Mouse (Mus musculus) limb, embryonic 13.5 days (tissue): Measurements from ENCODE around the gene Wnt11. TPM values are rescaled to one million over a fixed set of nuclear protein-coding genes. Genes with fewer than 3 reads are reported as not detected.

Experiments used
- ATAC-seq: fragments of 200-750 bp; cut with Nextera tagmentation; 2 replicates; pipeline ENCODE4 v1.8.0; 2017; ENCODE audit warnings: low read depth, moderate number of reproducible peaks, moderate TSS enrichment; ENCODE audit not compliant: low FRiP score
- H3K27ac ChIP-seq: fragments of 300-500 bp; sonication (generic); 2 replicates; pipeline ENCODE4 v1.5.1; 2015; ENCODE audit warnings: inconsistent platforms, mild to moderate bottlenecking, moderate library complexity
- H3K27me3 ChIP-seq: fragments of 300-500 bp; sonication (generic); 2 replicates; pipeline ENCODE4 v1.6.1; 2015; ENCODE audit warnings: mild to moderate bottlenecking, inconsistent platforms
- H3K36me3 ChIP-seq: fragments of 300-500 bp; sonication (generic); 2 replicates; pipeline ENCODE4 v1.6.1; 2015; ENCODE audit warnings: inconsistent platforms, mild to moderate bottlenecking, moderate library complexity
- H3K4me1 ChIP-seq: fragments of 300-500 bp; sonication (generic); 2 replicates; pipeline ENCODE4 v1.6.1; 2015; ENCODE audit warnings: inconsistent platforms
- H3K4me2 ChIP-seq: fragments of 300-500 bp; sonication (generic); replicated peaks from 2 replicates; pipeline ENCODE4 v1.6.1; 2015; ENCODE audit warnings: inconsistent platforms, mild to moderate bottlenecking, moderate library complexity
- H3K4me3 ChIP-seq: fragments of 300-500 bp; sonication (generic); 2 replicates; pipeline ENCODE4 v1.5.1; 2015; ENCODE audit warnings: moderate library complexity, mild to moderate bottlenecking, inconsistent platforms
- H3K9ac ChIP-seq: fragments of 300-500 bp; sonication (generic); 2 replicates; pipeline ENCODE4 v1.6.1; 2015; ENCODE audit warnings: mild to moderate bottlenecking, inconsistent platforms
- H3K9me3 ChIP-seq: fragments of 300-500 bp; sonication (generic); 2 replicates; pipeline ENCODE4 v1.6.1; 2016; ENCODE audit warnings: inconsistent platforms
- whole genome bisulfite sequencing: fragments of 180-500 bp; shearing (Covaris S2); methylation state at CpG from one replicate; pipeline ENCODE4 v1.1.7; 2015; 5-methylcytosine and 5-hydroxymethylcytosine counted together
- polyA plus RNA-seq: library from polyadenylated mRNA; unstranded; fragments of >200 nt; fragmentation: Nextera tagmentation; extraction: Ambion mirVana; gene quantifications from 2 replicates; pipeline ENCODE4 v1.2.1, GENCODE M21; 2015

Gene Wnt11
- polyA plus RNA-seq, 1 experiment from 2014 or later: 37.2 TPM

GRCm38 (mm10) chr7:98851220-98851619 is 16.3 kb downstream of the Wnt11 start:
- H3K27me3 ChIP-seq: peaks cover 36% of the 10 kb centered on the region
- H3K36me3 ChIP-seq: peaks cover 68% of the 10 kb centered on the region
- H3K4me3 ChIP-seq: no peak overlapping the region
- peak; percentile 86 for ATAC-seq
- 12% methylated on average over 9 of the region's 9 CpGs for WGBS
- peak overlapping the region; percentile 77; the same call in 1 of the 2 replicates for H3K27ac ChIP-seq
- peaks cover 53% of the 10 kb centered on the region for H3K4me1 ChIP-seq
- no peak overlapping the region for H3K9ac ChIP-seq
- peak overlapping the region; percentile 30 for H3K4me2 ChIP-seq
- H3K9me3 ChIP-seq: no peaks in the 10 kb centered on the region

DNA sequence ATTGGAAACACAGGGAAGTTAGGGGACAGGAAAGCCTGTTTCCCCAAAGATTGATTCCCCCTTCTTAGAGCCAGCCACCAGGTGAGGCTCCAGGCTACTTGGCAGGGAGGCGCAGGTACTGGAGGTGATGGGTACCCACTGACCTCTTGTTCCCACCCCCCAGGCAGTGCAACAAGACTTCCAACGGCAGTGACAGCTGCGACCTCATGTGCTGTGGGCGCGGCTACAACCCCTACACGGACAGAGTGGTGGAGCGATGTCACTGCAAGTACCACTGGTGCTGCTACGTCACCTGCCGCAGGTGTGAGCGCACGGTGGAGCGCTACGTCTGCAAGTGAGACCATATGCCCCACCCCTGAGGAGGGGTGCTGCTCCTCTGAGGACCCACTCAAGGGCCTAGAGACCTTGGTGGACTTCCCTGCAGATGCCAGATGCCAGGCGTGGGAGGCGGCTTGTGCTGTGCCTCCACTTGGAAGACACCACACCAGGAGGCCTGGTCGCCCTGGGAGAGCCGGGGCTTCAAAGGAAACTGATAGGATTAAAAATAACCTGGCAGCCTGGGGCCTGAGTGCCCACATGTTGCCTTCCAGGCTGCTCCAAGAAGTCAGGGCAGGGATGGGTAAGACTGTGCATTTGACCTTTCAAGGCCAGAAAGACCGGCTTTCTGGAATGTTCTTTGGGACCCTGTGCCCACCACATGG is 18.2 kb downstream of the Wnt11 start:
- H3K4me1 ChIP-seq: peaks cover 67% of the 10 kb centered on the region
- H3K9ac ChIP-seq: no peak overlapping the region
- H3K4me2 ChIP-seq: no peak overlapping the region
- no peaks in the 10 kb centered on the region for H3K9me3 ChIP-seq
- H3K27ac ChIP-seq: no peak overlapping the region
- H3K36me3 ChIP-seq: peaks cover 53% of the 10 kb centered on the region
- peaks cover 22% of the 10 kb centered on the region for H3K27me3 ChIP-seq
- WGBS: 80% methylated on average over 18 of the region's 18 CpGs
- ATAC-seq: no peak
- no peak overlapping the region for H3K4me3 ChIP-seq

DNA sequence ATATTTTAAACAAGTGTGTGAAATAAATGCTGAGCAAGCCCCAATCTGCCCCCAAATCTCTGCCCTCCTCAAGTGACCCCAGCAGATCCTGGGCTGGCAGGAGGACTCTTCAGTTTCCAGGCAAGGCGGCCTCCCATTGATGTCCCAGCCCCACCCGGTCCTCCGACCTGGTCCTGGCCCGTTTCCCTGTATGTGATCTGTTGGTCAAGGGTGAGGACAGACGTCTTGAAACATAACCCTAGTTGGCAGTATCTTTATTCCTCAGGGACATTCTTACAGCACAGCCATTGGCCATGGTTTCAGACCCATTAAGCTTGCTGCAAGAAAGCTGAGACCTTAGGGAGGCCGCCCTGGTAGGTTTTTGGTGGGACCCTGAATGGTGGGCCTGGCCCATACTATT is 18.9 kb downstream of the Wnt11 start:
- Histone ChIP-seq H3K4me2 (no peak overlapping the region), H3K9me3 (no peaks in the 10 kb centered on the region), H3K27me3 (peaks cover 17% of the 10 kb centered on the region), H3K36me3 (peaks cover 48% of the 10 kb centered on the region), H3K9ac (no peak overlapping the region), H3K4me1 (peaks cover 67% of the 10 kb centered on the region), H3K4me3 (no peak overlapping the region), H3K27ac (no peak overlapping the region)
- WGBS: 79% methylated on average over 6 of the region's 6 CpGs
- ATAC-seq: no peak

GRCm38 (mm10) chr7:98855388-98855787 is 20.5 kb downstream of the Wnt11 start:
- no peak for ATAC-seq
- no peak overlapping the region for H3K4me3 ChIP-seq
- no peak overlapping the region for H3K4me2 ChIP-seq
- H3K36me3 ChIP-seq: peaks cover 32% of the 10 kb centered on the region
- H3K4me1 ChIP-seq: peaks cover 56% of the 10 kb centered on the region
- H3K27me3 ChIP-seq: peaks cover 13% of the 10 kb centered on the region; the same call in 1 of the 2 replicates
- no peaks in the 10 kb centered on the region for H3K9me3 ChIP-seq
- WGBS: 68% methylated on average over 2 of the region's 2 CpGs
- no peak overlapping the region for H3K9ac ChIP-seq
- H3K27ac ChIP-seq: no peak overlapping the region

DNA sequence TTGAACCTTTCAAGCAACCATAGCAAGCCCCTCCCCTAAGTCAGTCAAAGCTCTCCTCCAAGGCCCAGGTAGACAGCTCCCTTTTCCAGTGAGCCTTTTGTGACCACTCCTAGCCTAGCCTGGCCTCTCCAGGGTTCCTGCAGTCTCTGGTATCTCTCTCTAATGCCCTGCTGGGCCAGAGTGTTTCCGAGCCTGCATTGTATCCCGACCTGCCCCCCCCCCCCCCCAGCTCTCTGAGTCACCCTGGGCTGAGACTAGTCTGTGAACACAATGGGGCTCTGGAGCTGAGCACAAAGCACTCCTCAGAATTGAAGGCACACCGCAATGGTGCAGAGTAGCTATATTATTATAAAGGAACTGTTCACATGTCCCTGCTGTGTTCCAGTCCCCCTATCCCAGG is 21.2 kb downstream of the Wnt11 start:
- no peak for ATAC-seq
- WGBS: 49% methylated on average over 3 of the region's 3 CpGs
- Histone ChIP-seq H3K27ac (no peak overlapping the region), H3K9me3 (no peaks in the 10 kb centered on the region), H3K36me3 (peaks cover 26% of the 10 kb centered on the region), H3K4me1 (peaks cover 51% of the 10 kb centered on the region), H3K4me2 (no peak overlapping the region), H3K9ac (no peak overlapping the region), H3K27me3 (peaks cover 17% of the 10 kb centered on the region; the same call in 1 of the 2 replicates), H3K4me3 (no peak overlapping the region)

GRCm38 (mm10) chr7:98857094-98857493 is 22.2 kb downstream of the Wnt11 start:
- 63% methylated on average over 3 of the region's 3 CpGs for WGBS
- H3K4me1 ChIP-seq: peaks cover 45% of the 10 kb centered on the region
- H3K27me3 ChIP-seq: peaks cover 24% of the 10 kb centered on the region
- no peak overlapping the region; the same call in 1 of the 2 replicates for H3K9ac ChIP-seq
- H3K27ac ChIP-seq: peak overlapping the region; percentile 44; the same call in 1 of the 2 replicates
- no peak overlapping the region for H3K4me2 ChIP-seq
- ATAC-seq: no peak
- no peak overlapping the region for H3K4me3 ChIP-seq
- H3K36me3 ChIP-seq: peaks cover 23% of the 10 kb centered on the region
- no peaks in the 10 kb centered on the region for H3K9me3 ChIP-seq

DNA sequence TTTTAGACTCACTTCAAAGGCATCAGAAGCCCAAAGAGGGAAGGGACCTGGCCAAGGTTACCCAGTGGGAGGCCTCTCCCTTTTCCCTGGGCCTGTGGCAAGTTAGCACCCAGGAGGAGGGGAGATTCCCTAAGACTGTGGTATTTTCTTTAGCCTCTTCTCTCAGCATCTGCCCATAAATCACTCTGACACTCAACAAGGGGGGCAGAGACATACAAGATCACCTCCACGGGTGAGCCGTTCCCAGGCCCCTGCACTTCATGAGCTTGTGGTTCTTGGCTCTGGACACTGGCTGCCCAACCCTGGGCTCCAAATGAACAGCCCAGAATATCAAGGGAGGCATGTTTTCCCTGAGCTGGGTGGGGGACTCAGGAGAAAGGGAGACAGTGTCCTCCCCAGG is 26.1 kb downstream of the Wnt11 start:
- H3K27me3 ChIP-seq: peaks cover 44% of the 10 kb centered on the region
- WGBS: 18% methylated on average over 2 of the region's 2 CpGs
- no peak for ATAC-seq
- H3K4me2 ChIP-seq: no peak overlapping the region
- H3K4me1 ChIP-seq: peaks cover 53% of the 10 kb centered on the region
- no peak overlapping the region for H3K4me3 ChIP-seq
- H3K36me3 ChIP-seq: no peaks in the 10 kb centered on the region
- H3K27ac ChIP-seq: no peak overlapping the region
- no peaks in the 10 kb centered on the region for H3K9me3 ChIP-seq
- no peak overlapping the region for H3K9ac ChIP-seq

GRCm38 (mm10) chr7:98862994-98863393 is 28.1 kb downstream of the Wnt11 start:
- peaks cover 50% of the 10 kb centered on the region for H3K4me1 ChIP-seq
- H3K9ac ChIP-seq: no peak overlapping the region
- peaks cover 56% of the 10 kb centered on the region for H3K27me3 ChIP-seq
- 44% methylated on average over 5 of the region's 5 CpGs for WGBS
- H3K4me3 ChIP-seq: no peak overlapping the region
- no peaks in the 10 kb centered on the region for H3K36me3 ChIP-seq
- H3K4me2 ChIP-seq: no peak overlapping the region
- no peak for ATAC-seq
- H3K9me3 ChIP-seq: no peaks in the 10 kb centered on the region
- no peak overlapping the region for H3K27ac ChIP-seq

DNA sequence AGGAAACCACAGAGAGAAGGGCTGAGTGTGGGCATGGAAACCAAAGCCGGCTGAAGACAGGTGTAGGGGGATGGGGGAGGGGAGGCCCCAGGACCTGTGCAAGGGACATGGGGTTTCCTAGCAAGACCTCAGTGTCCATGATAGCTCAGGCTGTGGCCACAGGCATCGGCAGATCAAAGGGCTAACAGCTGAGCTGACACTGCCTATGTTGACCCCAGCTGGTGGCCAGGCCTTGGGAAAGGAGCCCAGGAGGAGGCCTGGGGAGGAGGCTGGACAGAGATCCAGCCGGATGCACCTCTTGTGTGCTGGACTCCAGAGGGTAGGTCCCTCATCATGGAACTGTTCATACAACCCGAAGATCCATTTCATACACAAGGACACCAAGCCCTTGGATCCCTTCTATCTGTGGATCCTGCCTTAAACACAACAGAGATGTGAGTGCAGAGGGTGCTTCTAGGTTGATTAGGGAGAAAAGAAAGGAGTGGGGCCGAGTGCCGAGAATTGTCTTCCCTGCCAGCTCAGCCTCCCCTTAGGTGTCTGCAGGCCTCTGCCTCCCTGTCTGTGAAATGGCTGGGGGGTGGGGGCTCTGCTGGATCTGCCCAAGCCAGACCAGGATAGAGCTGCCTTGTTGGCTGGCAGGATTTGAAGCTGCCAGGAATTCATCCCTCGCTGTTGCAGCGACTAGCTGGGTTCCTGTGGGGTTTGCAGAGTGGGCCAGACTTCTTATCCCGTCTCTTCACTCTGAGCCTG is 29.2 kb downstream of the Wnt11 start:
- Histone ChIP-seq H3K4me2 (no peak overlapping the region), H3K9me3 (no peaks in the 10 kb centered on the region), H3K27ac (no peak overlapping the region), H3K4me3 (no peak overlapping the region), H3K36me3 (no peaks in the 10 kb centered on the region), H3K27me3 (peaks cover 55% of the 10 kb centered on the region), H3K9ac (no peak overlapping the region), H3K4me1 (peaks cover 55% of the 10 kb centered on the region)
- no peak for ATAC-seq
- 40% methylated on average over 9 of the region's 9 CpGs for WGBS

DNA sequence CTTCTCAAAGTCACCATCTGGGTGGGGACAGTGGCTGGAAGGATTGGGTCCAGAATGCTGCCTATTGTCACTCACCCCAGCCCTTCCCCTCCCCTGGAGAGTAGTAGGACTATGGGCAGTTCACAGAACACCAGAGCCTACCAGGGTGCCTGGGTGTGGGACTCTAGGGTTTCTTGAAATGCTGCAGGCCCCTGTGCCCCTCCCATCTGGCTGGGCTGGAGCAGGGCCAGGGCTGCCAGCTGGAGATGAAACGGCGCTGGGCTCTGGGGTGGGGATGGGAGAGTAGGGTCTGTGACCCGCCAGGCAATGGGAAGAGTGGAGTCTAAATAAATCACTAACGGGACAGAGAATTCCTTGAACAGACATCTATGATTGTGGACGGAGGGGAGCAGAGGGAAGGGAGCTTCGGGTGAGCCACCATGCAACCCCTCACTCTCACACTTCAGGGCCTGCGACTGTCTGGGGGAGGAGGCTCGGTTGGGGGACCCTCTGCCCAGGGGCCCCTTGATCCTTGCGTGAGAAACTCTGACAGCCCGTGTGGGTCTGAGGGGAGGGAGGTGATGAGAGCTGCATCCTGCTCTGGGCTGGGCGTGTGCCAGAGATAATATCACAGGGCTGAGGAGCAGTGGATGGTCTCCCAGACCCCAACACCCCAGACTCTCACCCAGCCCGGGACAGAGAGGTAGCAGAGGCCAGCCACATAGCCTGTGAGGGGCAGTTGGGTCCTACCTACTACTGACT is 32.3 kb downstream of the Wnt11 start:
- Histone ChIP-seq H3K4me1 (peaks cover 80% of the 10 kb centered on the region), H3K27me3 (peaks cover 48% of the 10 kb centered on the region), H3K9ac (0 out of 2 replicates have a peak overlapping the region, but pooled peaks have one; percentile 0)

GRCm38 (mm10) chr7:98867794-98868150 is 32.9 kb downstream of the Wnt11 start:
- H3K9ac ChIP-seq: 0 out of 2 replicates have a peak overlapping the region, but pooled peaks have one; percentile 0
- H3K4me1 ChIP-seq: peaks cover 80% of the 10 kb centered on the region
- no peaks in the 10 kb centered on the region for H3K9me3 ChIP-seq
- no peak overlapping the region for H3K4me2 ChIP-seq
- H3K27me3 ChIP-seq: peaks cover 48% of the 10 kb centered on the region
- H3K36me3 ChIP-seq: no peaks in the 10 kb centered on the region
- ATAC-seq: no peak
- WGBS: 100% methylated on average over 2 of the region's 2 CpGs
- no peak overlapping the region for H3K27ac ChIP-seq
- H3K4me3 ChIP-seq: no peak overlapping the region

More for the DNA sequence above, 32.3 kb downstream of the Wnt11 start:
- H3K9me3 ChIP-seq: no peaks in the 10 kb centered on the region
- H3K4me2 ChIP-seq: peak overlapping the region; percentile 30
- H3K36me3 ChIP-seq: no peaks in the 10 kb centered on the region
- no peak overlapping the region for H3K4me3 ChIP-seq
- H3K27ac ChIP-seq: no peak overlapping the region
- no peak for ATAC-seq
- 20% methylated on average over 12 of the region's 12 CpGs for WGBS

DNA sequence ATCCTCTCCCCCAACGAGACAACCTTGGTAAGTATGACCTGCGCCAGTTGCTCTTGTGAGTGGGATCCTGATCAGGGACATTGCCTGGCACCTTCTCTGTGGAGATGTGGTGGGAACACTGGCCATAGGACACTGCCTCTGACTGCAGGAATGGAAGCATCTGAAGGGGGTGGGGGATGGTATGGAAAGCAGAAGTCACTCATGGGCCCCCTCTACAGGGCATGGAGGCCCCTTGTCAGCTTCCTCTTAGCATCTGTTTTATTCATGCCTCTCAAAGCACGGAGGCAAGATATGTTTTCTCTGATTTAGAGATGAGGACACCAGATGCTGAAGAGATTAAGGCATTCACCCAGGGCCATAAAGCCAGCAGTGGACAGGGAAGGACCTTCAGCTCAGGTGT is 34.2 kb downstream of the Wnt11 start:
- Histone ChIP-seq H3K27ac (no peak overlapping the region), H3K4me2 (no peak overlapping the region), H3K9me3 (no peaks in the 10 kb centered on the region), H3K4me1 (peaks cover 67% of the 10 kb centered on the region), H3K27me3 (peaks cover 51% of the 10 kb centered on the region), H3K9ac (no peak overlapping the region), H3K36me3 (no peaks in the 10 kb centered on the region), H3K4me3 (no peak overlapping the region)
- ATAC-seq: no peak
- WGBS: 55% methylated on average over 3 of the region's 3 CpGs
